Mouse (Mus musculus) CH12.LX (cell line): Measurements from ENCODE around the gene BC049715. TPM values are rescaled to one million over a fixed set of nuclear protein-coding genes. Genes with fewer than 3 reads are reported as not detected.

ENCODE experiments used
- DNase-seq: peaks from one replicate; pipeline ENCODE4 v3.0.0-alpha.2; 2013; ENCODE audit errors: extremely low read depth
- H3K27ac ChIP-seq: 2 replicates; pipeline ENCODE4 v1.5.1; 2012; ENCODE audit warnings: low read depth, mild to moderate bottlenecking, control low read depth, moderate library complexity; ENCODE audit not compliant: insufficient read depth
- H3K27me3 ChIP-seq: replicated peaks from 2 replicates; pipeline ENCODE3; 2012; ENCODE audit warnings: inconsistent platforms
- H3K36me3 ChIP-seq, 2 experiments: replicated peaks in 1 of 2; 2 replicates each; pipeline versions ENCODE3 to v1.6.1; 2012; ENCODE audit warnings: inconsistent platforms in 1 of 2, low read length in 1 of 2, mild to moderate bottlenecking in 1 of 2, mixed read lengths in 1 of 2, moderate library complexity in 1 of 2; ENCODE audit not compliant: control insufficient read depth in 1 of 2, insufficient read depth in 1 of 2
- H3K4me1 ChIP-seq, 2 experiments: 2 replicates each; pipeline ENCODE4 v1.6.1; 2012; ENCODE audit warnings: inconsistent platforms in 1 of 2, moderate library complexity in 1 of 2; ENCODE audit not compliant: insufficient read depth in 2 of 2, control insufficient read depth in 1 of 2
- H3K4me2 ChIP-seq: 2 replicates; pipeline ENCODE4 v1.6.1; 2012; ENCODE audit warnings: low read depth, mild to moderate bottlenecking, control low read depth; ENCODE audit not compliant: poor library complexity, insufficient read depth, severe bottlenecking
- H3K4me3 ChIP-seq, 3 experiments: fragments of 150-350 bp in 1 of 3; sonication (generic) in 1 of 3; replicated peaks in 1 of 3; 2 replicates each; pipeline versions ENCODE3 to v1.5.1; 2011 to 2012; ENCODE audit warnings: low read depth in 2 of 3, low read length in 2 of 3, mild to moderate bottlenecking in 2 of 3, moderate library complexity in 2 of 3, control low read depth in 1 of 3, improper control_type of control experiment in 1 of 3, inconsistent platforms in 1 of 3, mixed read lengths in 1 of 3; ENCODE audit not compliant: poor library complexity in 1 of 3
- H3K79me2 ChIP-seq: replicated peaks from 2 replicates; pipeline ENCODE4 v1.6.1; 2012; ENCODE audit warnings: mild to moderate bottlenecking, moderate library complexity; ENCODE audit not compliant: control insufficient read depth, poor library complexity, insufficient read depth, severe bottlenecking; ENCODE audit errors: extremely low read depth
- H3K9ac ChIP-seq: 2 replicates; pipeline ENCODE4 v1.6.1; 2012; ENCODE audit warnings: low read depth, mild to moderate bottlenecking, control low read depth, moderate library complexity; ENCODE audit not compliant: insufficient read depth
- H3K9me3 ChIP-seq: replicated peaks from 2 replicates; pipeline ENCODE3; 2012; ENCODE audit warnings: low read length, inconsistent platforms, mixed read lengths
- BHLHE40 ChIP-seq: IDR thresholded peaks from 2 replicates; pipeline ENCODE4 v1.6.1; 2011; ENCODE audit warnings: mild to moderate bottlenecking, low read depth, low read length, improper control_type of control experiment
- CHD2 ChIP-seq: IDR thresholded peaks from 2 replicates; pipeline ENCODE4 v1.6.1; 2011; ENCODE audit warnings: low read length, improper control_type of control experiment
- ELF1 ChIP-seq: IDR thresholded peaks from 2 replicates; pipeline ENCODE4 v1.6.1; 2014; ENCODE audit warnings: low read depth, mild to moderate bottlenecking, inconsistent platforms, low read length, improper control_type of control experiment
- EP300 ChIP-seq: IDR thresholded peaks from 2 replicates; pipeline ENCODE4 v1.6.1; 2011; ENCODE audit warnings: low read length, improper control_type of control experiment
- ETS1 ChIP-seq: conservative IDR thresholded peaks from 2 replicates; pipeline ENCODE4 v1.6.1; 2012; ENCODE audit warnings: low read depth, mild to moderate bottlenecking, inconsistent platforms, low read length, improper control_type of control experiment, moderate library complexity
- GABPA ChIP-seq: IDR thresholded peaks from 2 replicates; pipeline ENCODE4 v1.6.1; 2012; ENCODE audit warnings: low read depth, low read length, improper control_type of control experiment, inconsistent platforms; ENCODE audit not compliant: insufficient replicate concordance
- IRF4 ChIP-seq: IDR thresholded peaks from 2 replicates; pipeline ENCODE4 v1.6.1; 2014; ENCODE audit warnings: low read depth, mild to moderate bottlenecking, inconsistent platforms, low read length, improper control_type of control experiment
- MAFK ChIP-seq: IDR thresholded peaks from 2 replicates; pipeline ENCODE4 v1.6.1; 2011; ENCODE audit warnings: low read length, improper control_type of control experiment; ENCODE audit not compliant: insufficient replicate concordance
- MXI1 ChIP-seq: IDR thresholded peaks from 2 replicates; pipeline ENCODE4 v1.6.1; 2011; ENCODE audit warnings: mild to moderate bottlenecking, low read depth, low read length, improper control_type of control experiment
- MYC ChIP-seq: IDR thresholded peaks from 2 replicates; pipeline ENCODE4 v1.6.1; 2011; ENCODE audit warnings: low read depth, mild to moderate bottlenecking, improper control_type of control experiment, low read length
- NELFE ChIP-seq: IDR thresholded peaks from 2 replicates; pipeline ENCODE4 v1.6.1; 2011; ENCODE audit warnings: low read depth, low read length, improper control_type of control experiment
- RAD21 ChIP-seq: IDR thresholded peaks from 2 replicates; pipeline ENCODE4 v1.6.1; 2011; ENCODE audit warnings: low read depth, mild to moderate bottlenecking, low read length, improper control_type of control experiment, moderate library complexity
- RCOR1 ChIP-seq: conservative IDR thresholded peaks from 2 replicates; pipeline ENCODE4 v1.6.1; 2012; ENCODE audit warnings: low read depth, mild to moderate bottlenecking, inconsistent platforms, low read length, improper control_type of control experiment
- TBP ChIP-seq: conservative IDR thresholded peaks from 2 replicates; pipeline ENCODE4 v1.6.1; 2011; ENCODE audit warnings: low read depth, low read length, improper control_type of control experiment
- TCF12 ChIP-seq: IDR thresholded peaks from 2 replicates; pipeline ENCODE4 v1.6.1; 2014; ENCODE audit warnings: low read depth, mild to moderate bottlenecking, inconsistent platforms, low read length, improper control_type of control experiment
- USF1 ChIP-seq: IDR thresholded peaks from 2 replicates; pipeline ENCODE4 v1.6.1; 2014; ENCODE audit warnings: low read depth, mild to moderate bottlenecking, inconsistent platforms, low read length, improper control_type of control experiment
- ZC3H11A ChIP-seq: IDR thresholded peaks from 2 replicates; pipeline ENCODE4 v1.6.1; 2012; ENCODE audit warnings: low read depth, mild to moderate bottlenecking, inconsistent platforms, low read length, improper control_type of control experiment
- ZKSCAN1 ChIP-seq: IDR thresholded peaks from 2 replicates; pipeline ENCODE4 v1.6.1; 2012; ENCODE audit warnings: low read depth, inconsistent platforms, low read length, improper control_type of control experiment, borderline replicate concordance
- ZMIZ1 ChIP-seq: IDR thresholded peaks from 2 replicates; pipeline ENCODE4 v1.6.1; 2012; ENCODE audit warnings: low read depth, mild to moderate bottlenecking, inconsistent platforms, low read length, improper control_type of control experiment
- dilution Hi-C: fragments of 300-500 bp; cut with MboI; formaldehyde crosslinking; loops from 2 replicates; pipeline ENCODE4 v1.14.3; 2020; ENCODE audit warnings: low sequenced_read_pairs; ENCODE audit not compliant: extremely low pct_unique_long_range_greater_than_20kb, extremely low pct_ligation_motif_present
- in situ Hi-C: fragments of 300-500 bp; cut with MboI; formaldehyde crosslinking; loops from 3 replicates; pipeline ENCODE4 v1.14.3; 2019; ENCODE audit warnings: low sequenced_read_pairs, low pct_ligation_motif_present, low pct_unique_long_range_greater_than_20kb, mixed read lengths
- polyA plus RNA-seq: library from polyadenylated mRNA; unstranded; fragments of >175 nt; gene quantifications from 2 replicates; pipeline ENCODE4 v1.2.1, GENCODE M21; 2012; ENCODE audit warnings: low read depth; ENCODE audit not compliant: insufficient read length
- total RNA-seq, 2 experiments: library from RNA; depleted of rRNA; stranded (reverse); fragments of 300-350 nt in 1 of 2; fragments of >200 nt in 1 of 2; gene quantifications; 2 replicates each; pipeline ENCODE4 v1.2.3; 2012 to 2014

The BC049715 gene
- total and polyA plus RNA-seq, 3 experiments: 8.8 to 13.5 (median 9.9) TPM

GRCm38 (mm10) chr6:136852762-136853161 lies 25.3 kb downstream of the BC049715 start:
- no peak overlapping the region for H3K9ac ChIP-seq
- TF ChIP-seq MAFK: no peak
- H3K4me2 ChIP-seq: no peak overlapping the region
- H3K27me3 ChIP-seq: no peaks in the 10 kb centered on the region
- no peak overlapping the region for H3K4me3 ChIP-seq
- in situ Hi-C loops (no loop called here), dilution Hi-C loops (loop anchor here (25.0 kb wide), 1 partner anchor 135 kb away; no protein-coding TSS in a partner anchor)
- no peaks in the 10 kb centered on the region for H3K79me2 ChIP-seq
- H3K4me1 ChIP-seq: peaks cover 34 to 77% of the 10 kb centered on the region in 2 experiments
- no peaks in the 10 kb centered on the region for H3K9me3 ChIP-seq
- H3K36me3 ChIP-seq: peaks cover 14 to 46% of the 10 kb centered on the region in 2 experiments
- H3K27ac ChIP-seq: no peak overlapping the region
- no peak for DNase-seq

GRCm38 (mm10) chr6:136854361-136854781 lies 26.9 kb downstream of the BC049715 start:
- Histone ChIP-seq H3K4me2 (peak overlapping the region; percentile 68), H3K4me3 (peak overlapping the region in 1 of 3 experiments; percentile 21), H3K9ac (no peak overlapping the region), H3K4me1 (peaks cover 34 to 67% of the 10 kb centered on the region in 2 experiments), H3K27ac (peak overlapping the region; percentile 51), H3K27me3 (no peaks in the 10 kb centered on the region), H3K79me2 (no peaks in the 10 kb centered on the region), H3K9me3 (no peaks in the 10 kb centered on the region), H3K36me3 (peaks cover 14 to 38% of the 10 kb centered on the region in 2 experiments)
- dilution Hi-C loops: loop anchor here (25.0 kb wide), 1 partner anchor 133 kb away; no protein-coding TSS in a partner anchor
- in situ Hi-C loops: no loop called here
- TF ChIP-seq MYC (0 out of 2 replicates have a peak, but pooled peaks have one; percentile 2), TBP (no peak), ETS1 (no peak), RAD21 (no peak), RCOR1 (0 out of 2 replicates have a peak, but pooled peaks have one; percentile 23), TCF12 (0 out of 2 replicates have a peak, but pooled peaks have one; percentile 24), MXI1 (no peak)
- peak; percentile 20 for DNase-seq

GRCm38 (mm10) chr6:136855183-136855582 lies 27.8 kb downstream of the BC049715 start:
- peak; percentile 51 for DNase-seq
- Histone ChIP-seq H3K9ac (no peak overlapping the region), H3K27me3 (no peaks in the 10 kb centered on the region), H3K27ac (peak overlapping the region; percentile 51; the same call in 1 of the 2 replicates), H3K79me2 (no peaks in the 10 kb centered on the region), H3K4me3 (no peak overlapping the region), H3K9me3 (no peaks in the 10 kb centered on the region), H3K36me3 (peaks cover 14 to 41% of the 10 kb centered on the region in 2 experiments), H3K4me1 (peaks cover 34 to 59% of the 10 kb centered on the region in 2 experiments), H3K4me2 (peak overlapping the region; percentile 68; the same call in 1 of the 2 replicates)
- in situ Hi-C loops (loop anchor here (5.0 kb wide), 1 partner anchor 132 kb away; no protein-coding TSS in a partner anchor), dilution Hi-C loops (loop anchor here (25.0 kb wide), 1 partner anchor 132 kb away; no protein-coding TSS in a partner anchor)
- TF ChIP-seq MYC (no peak), ETS1 (0 out of 2 replicates have a peak, but pooled peaks have one; percentile 14), TCF12 (no peak), CHD2 (no peak), ZKSCAN1 (no peak), USF1 (no peak), GABPA (no peak), NELFE (no peak), ZC3H11A (no peak), ELF1 (no peak), IRF4 (no peak), BHLHE40 (peak; percentile 52), ZMIZ1 (no peak), EP300 (peak; percentile 38)
